Mouse (Mus musculus) liver, embryonic 15.5 days (tissue): Measurements from ENCODE around the gene Slc39a1. TPM values are rescaled to one million over a fixed set of nuclear protein-coding genes. Genes with fewer than 3 reads are reported as not detected.
A peak's percentile ranks its signal among the peaks of the same experiment; 100 is the strongest.

Experiments used
- ATAC-seq: fragments of 200-750 bp; cut with Nextera tagmentation; 2 replicates; pipeline ENCODE4 v1.8.0; 2017; ENCODE audit warnings: moderate number of reproducible peaks, mild to moderate bottlenecking, moderate library complexity; ENCODE audit not compliant: insufficient read depth
- H3K27ac ChIP-seq: fragments of 300-500 bp; sonication (generic); replicated peaks from 2 replicates; pipeline ENCODE4 v1.5.1; 2015; ENCODE audit warnings: mild to moderate bottlenecking, inconsistent platforms
- H3K27me3 ChIP-seq: fragments of 300-500 bp; sonication (generic); 2 replicates; pipeline ENCODE4 v1.6.1; 2015; ENCODE audit warnings: mild to moderate bottlenecking, inconsistent platforms
- H3K36me3 ChIP-seq: fragments of 300-500 bp; sonication (generic); replicated peaks from 2 replicates; pipeline ENCODE4 v1.6.1; 2015; ENCODE audit warnings: moderate library complexity, mild to moderate bottlenecking, inconsistent platforms
- H3K4me1 ChIP-seq: fragments of 300-500 bp; sonication (generic); replicated peaks from 2 replicates; pipeline ENCODE4 v1.6.1; 2015; ENCODE audit warnings: inconsistent platforms
- H3K4me2 ChIP-seq: fragments of 300-500 bp; sonication (generic); 2 replicates; pipeline ENCODE4 v1.6.1; 2015; ENCODE audit warnings: moderate library complexity, mild to moderate bottlenecking, inconsistent platforms
- H3K4me3 ChIP-seq: fragments of 300-500 bp; sonication (generic); replicated peaks from 2 replicates; pipeline ENCODE4 v1.5.1; 2015; ENCODE audit warnings: mild to moderate bottlenecking, inconsistent platforms
- H3K9ac ChIP-seq: fragments of 300-500 bp; sonication (generic); 2 replicates; pipeline ENCODE4 v1.6.1; 2015; ENCODE audit warnings: moderate library complexity, mild to moderate bottlenecking, inconsistent platforms
- H3K9me3 ChIP-seq: fragments of 300-500 bp; sonication (generic); replicated peaks from 2 replicates; pipeline ENCODE4 v1.6.1; 2016; ENCODE audit warnings: inconsistent platforms
- WGBS: fragments of 180-500 bp; shearing (Covaris S2); methylation state at CpG from one replicate; pipeline ENCODE4 v1.1.7; 2015; ENCODE audit warnings: mixed read lengths; ENCODE audit not compliant: insufficient replicate concordance; 5-methylcytosine and 5-hydroxymethylcytosine counted together
- polyA plus RNA-seq: library from polyadenylated mRNA; unstranded; fragments of >200 nt; fragmentation: Nextera tagmentation; extraction: Ambion mirVana; gene quantifications from 2 replicates; pipeline ENCODE4 v1.2.1, GENCODE M21; 2015

Slc39a1 gene
- polyA plus RNA-seq: 27.6 and 28.1 TPM in 2 replicates

DNA sequence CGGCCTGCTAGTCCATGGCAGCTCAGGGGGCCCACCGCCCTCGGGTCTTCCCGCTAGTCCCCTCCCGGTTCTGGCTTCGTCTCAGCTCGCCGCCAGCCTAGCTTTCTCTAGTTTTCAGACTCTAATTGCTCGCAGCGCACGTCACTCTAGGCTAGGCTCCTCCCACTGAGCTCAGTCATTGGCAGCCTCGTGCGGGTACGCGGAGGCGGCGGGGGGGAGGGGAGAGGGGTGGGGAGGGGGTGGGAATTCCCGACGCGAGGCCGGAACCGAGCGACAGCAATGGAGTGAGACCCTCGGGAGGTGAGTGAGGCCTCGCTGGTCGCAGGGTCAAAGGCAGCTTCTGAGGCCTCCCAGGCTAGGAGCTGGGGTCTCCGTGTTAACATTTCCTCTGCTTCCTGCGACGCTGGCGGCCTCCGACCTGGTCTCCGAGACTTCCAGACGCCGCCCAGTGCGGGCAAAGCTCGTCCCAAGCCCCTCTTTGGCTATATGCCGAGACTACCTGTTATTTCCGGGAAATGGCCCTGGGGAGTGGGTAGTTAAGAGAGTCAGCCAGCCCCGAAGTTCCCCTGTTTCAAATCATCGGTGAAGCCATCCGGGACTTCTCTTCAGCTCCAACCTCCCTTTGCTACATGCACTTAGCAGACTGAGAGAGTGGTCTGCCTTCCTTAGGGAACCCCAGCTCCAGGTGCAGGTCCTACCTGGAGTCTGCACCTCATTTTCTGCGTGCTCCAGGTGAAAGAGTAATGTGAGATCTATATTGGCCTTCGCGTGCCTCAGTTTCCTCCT, at the start of gene Slc39a1:
Gene Slc39a1 (plus strand): TSS at position 213 of the 786 bp plus-strand sequence.
- Histone ChIP-seq H3K27ac (peak within 1 kb of the TSS; percentile 79), H3K4me3 (peak within 1 kb of the TSS; percentile 71), H3K9ac (peak within 1 kb of the TSS; percentile 69), H3K4me2 (peak within 1 kb of the TSS; percentile 94), H3K36me3 (peaks cover 15% of the 10 kb centered on the region), H3K9me3 (no peaks in the 10 kb centered on the region), H3K27me3 (no peaks in the 10 kb centered on the region; the same call in 1 of the 2 replicates), H3K4me1 (peaks cover 31% of the 10 kb centered on the region)
- WGBS: under 1% methylated on average over 44 of the region's 44 CpGs
- ATAC-seq: peak; percentile 88

DNA sequence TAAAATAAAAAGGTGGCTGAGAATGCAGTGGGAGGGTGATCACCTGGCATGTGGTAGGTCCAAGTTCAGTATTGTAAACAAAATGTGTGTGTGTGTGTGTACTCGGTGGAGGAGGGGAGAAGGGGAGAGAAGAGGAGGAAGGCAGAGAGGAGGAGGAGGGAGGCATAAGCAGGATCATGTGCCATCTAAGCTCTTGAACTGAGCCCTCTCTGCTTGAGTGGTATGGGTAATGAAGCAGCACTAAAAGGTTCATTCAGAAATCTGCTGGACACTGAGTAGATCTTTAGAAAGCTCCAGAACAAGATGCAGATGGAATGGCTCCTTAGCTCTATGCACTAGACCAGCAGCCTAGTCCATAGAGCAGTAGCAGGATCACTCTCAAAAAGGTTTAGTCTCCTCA, 45.1 kb upstream of the Slc39a1 start:
- Histone ChIP-seq H3K4me3 (no peak overlapping the region), H3K36me3 (peaks cover 9% of the 10 kb centered on the region), H3K9ac (no peak overlapping the region), H3K4me1 (no peaks in the 10 kb centered on the region), H3K27me3 (no peaks in the 10 kb centered on the region), H3K4me2 (no peak overlapping the region), H3K9me3 (no peaks in the 10 kb centered on the region), H3K27ac (no peak overlapping the region)
- ATAC-seq: no peak
- 70% methylated on average over 1 of the region's 1 CpGs for WGBS

DNA sequence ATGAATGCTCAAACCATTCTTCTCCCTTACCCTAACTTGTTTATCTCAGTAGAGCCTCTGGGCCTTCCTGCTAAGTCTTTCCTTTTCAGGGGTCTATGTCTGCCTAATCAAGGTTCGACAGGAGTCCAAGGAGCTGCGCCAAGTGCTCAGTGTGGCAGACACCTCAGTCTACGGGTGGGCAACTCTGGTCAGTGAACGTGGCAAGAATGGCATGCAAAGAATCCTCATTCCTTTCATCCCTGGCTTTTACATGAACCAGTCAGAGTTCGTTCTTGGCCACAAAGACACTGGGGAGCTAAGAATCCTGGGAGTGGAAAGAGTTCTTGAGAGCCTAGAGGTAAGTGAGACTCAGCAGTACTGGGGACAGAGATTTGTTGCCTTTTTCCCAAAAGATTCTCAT, 44.4 kb upstream of the Slc39a1 start:
- Histone ChIP-seq H3K27ac (no peak overlapping the region), H3K4me2 (no peak overlapping the region), H3K4me3 (no peak overlapping the region), H3K9me3 (no peaks in the 10 kb centered on the region), H3K9ac (no peak overlapping the region), H3K27me3 (no peaks in the 10 kb centered on the region), H3K36me3 (peaks cover 16% of the 10 kb centered on the region), H3K4me1 (no peaks in the 10 kb centered on the region)
- ATAC-seq: no peak
- WGBS: 61% methylated on average over 5 of the region's 5 CpGs

DNA sequence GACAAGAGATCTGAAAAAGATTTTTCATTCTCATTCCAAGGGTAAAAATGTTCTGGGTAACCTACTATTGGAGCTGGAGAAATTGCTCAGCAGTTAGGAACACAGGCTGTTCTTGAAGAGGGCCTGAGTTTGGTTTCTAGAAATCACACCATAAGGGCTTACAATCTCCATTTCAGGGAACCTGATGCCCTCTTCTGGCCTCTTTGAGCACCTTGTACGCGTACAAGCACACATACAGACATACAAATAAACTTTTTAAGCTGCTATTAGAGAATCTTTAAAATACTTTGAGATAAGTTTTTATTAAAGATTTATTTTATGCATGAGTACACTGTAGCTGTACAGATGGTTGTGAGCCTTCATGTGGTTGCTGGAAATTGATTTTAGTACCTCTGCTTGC, 43.4 kb upstream of the Slc39a1 start:
- Histone ChIP-seq H3K4me3 (no peak overlapping the region), H3K27ac (no peak overlapping the region), H3K9ac (no peak overlapping the region), H3K9me3 (no peaks in the 10 kb centered on the region), H3K4me2 (no peak overlapping the region), H3K27me3 (no peaks in the 10 kb centered on the region), H3K36me3 (peaks cover 26% of the 10 kb centered on the region), H3K4me1 (no peaks in the 10 kb centered on the region)
- ATAC-seq: no peak
- WGBS: 91% methylated on average over 2 of the region's 2 CpGs

DNA sequence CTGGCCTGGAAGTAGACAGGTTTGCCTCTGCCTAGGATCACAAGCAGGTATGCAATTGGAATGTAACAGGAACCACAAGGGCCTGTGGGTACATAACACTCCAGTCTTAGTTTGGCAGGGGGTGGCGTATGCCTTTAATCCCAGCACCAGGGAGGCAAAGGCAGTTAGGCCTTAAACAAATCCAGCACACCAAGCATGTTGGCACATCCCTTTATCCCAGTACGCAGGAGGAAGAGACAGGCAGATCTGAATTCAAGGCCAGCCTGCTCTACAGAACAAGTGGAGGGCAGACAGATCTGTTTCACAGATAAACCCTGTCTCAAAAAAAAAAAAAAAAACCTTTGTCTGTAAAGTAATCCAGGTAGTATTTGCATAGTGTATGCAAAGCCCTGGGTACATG, 39.3 kb upstream of the Slc39a1 start:
- WGBS: 75% methylated on average over 2 of the region's 2 CpGs
- H3K4me3 ChIP-seq: no peak overlapping the region
- no peak overlapping the region for H3K4me2 ChIP-seq
- peaks cover 56% of the 10 kb centered on the region for H3K36me3 ChIP-seq
- H3K9me3 ChIP-seq: no peaks in the 10 kb centered on the region
- no peak for ATAC-seq
- H3K27ac ChIP-seq: no peak overlapping the region
- H3K9ac ChIP-seq: no peak overlapping the region
- H3K27me3 ChIP-seq: no peaks in the 10 kb centered on the region
- peaks cover 27% of the 10 kb centered on the region for H3K4me1 ChIP-seq

DNA sequence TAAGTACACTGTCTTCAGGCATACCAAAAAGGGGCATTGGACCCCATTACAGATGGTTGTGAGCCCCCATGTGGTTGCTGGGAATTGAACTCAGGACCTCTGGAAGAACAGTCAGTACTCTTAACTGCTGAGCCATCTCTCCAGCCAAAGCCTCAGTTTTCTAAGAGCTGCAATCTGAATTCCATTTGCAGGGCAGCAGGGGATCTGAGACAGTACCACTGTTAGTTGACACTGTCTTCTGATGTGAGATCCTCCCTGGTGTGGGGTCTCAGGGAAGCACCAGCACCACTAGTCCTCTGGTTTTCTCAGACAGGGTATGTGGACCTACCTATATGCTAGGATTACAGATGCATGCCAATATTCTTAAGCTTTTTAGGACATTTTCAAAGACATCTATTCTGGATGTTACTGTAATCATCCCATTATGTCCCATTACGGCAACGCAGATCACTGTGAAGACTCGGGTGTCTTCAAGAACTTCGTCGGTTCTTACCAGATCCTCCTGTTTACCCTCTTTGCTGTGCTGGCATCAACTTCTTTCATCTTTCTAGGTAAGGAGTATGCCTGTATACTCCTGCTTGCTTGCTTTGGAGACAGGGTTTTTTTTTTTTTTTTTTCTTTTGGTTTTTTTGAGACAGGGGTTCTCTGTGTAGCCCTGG, 37.9 kb upstream of the Slc39a1 start:
- 86% methylated on average over 5 of the region's 5 CpGs for WGBS
- no peaks in the 10 kb centered on the region for H3K27me3 ChIP-seq
- no peak overlapping the region for H3K4me3 ChIP-seq
- ATAC-seq: no peak
- H3K4me1 ChIP-seq: peaks cover 33% of the 10 kb centered on the region
- no peak overlapping the region for H3K9ac ChIP-seq
- peaks cover 56% of the 10 kb centered on the region for H3K36me3 ChIP-seq
- no peak overlapping the region for H3K4me2 ChIP-seq
- no peak overlapping the region for H3K27ac ChIP-seq
- no peaks in the 10 kb centered on the region for H3K9me3 ChIP-seq

GRCm38 (mm10) chr3:90211475-90212398, 36.2 kb upstream of the Slc39a1 start:
- H3K4me3 ChIP-seq: peak overlapping the region; percentile 70
- 38% methylated on average over 13 of the region's 13 CpGs for WGBS
- peaks cover 56% of the 10 kb centered on the region for H3K36me3 ChIP-seq
- H3K9me3 ChIP-seq: no peaks in the 10 kb centered on the region
- peak overlapping the region; percentile 72 for H3K9ac ChIP-seq
- H3K4me2 ChIP-seq: peak overlapping the region; percentile 87
- peaks cover 33% of the 10 kb centered on the region for H3K4me1 ChIP-seq
- no peak for ATAC-seq
- no peaks in the 10 kb centered on the region for H3K27me3 ChIP-seq
- H3K27ac ChIP-seq: peak overlapping the region; percentile 24; the same call in 1 of the 2 replicates

DNA sequence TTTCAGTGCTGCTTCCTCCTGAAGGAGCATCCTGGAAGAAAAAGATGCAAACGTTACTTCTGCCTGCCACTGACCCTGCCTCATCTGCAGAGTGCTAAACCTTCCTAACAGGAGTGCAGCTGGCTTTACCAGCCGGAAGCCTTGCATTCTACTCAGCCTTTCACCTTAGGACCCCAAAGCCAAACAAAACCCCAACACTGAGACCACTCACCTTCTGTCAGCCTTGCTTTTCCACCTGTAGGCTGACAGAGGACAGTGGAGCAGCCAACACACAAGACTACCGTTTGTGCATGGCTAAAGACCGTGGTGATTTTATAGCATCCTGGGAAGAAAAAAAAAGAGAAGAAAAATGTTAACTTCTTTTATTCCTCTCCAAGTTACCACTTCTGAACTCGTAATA, 35.2 kb upstream of the Slc39a1 start:
- Histone ChIP-seq H3K4me2 (peak overlapping the region; percentile 87), H3K9me3 (no peaks in the 10 kb centered on the region), H3K9ac (peak overlapping the region; percentile 72), H3K4me1 (peaks cover 33% of the 10 kb centered on the region), H3K27me3 (no peaks in the 10 kb centered on the region; the same call in 1 of the 2 replicates), H3K27ac (peak overlapping the region; percentile 89), H3K4me3 (peak overlapping the region; percentile 70), H3K36me3 (peaks cover 49% of the 10 kb centered on the region)
- 3% methylated on average over 5 of the region's 5 CpGs for WGBS
- no peak for ATAC-seq

DNA sequence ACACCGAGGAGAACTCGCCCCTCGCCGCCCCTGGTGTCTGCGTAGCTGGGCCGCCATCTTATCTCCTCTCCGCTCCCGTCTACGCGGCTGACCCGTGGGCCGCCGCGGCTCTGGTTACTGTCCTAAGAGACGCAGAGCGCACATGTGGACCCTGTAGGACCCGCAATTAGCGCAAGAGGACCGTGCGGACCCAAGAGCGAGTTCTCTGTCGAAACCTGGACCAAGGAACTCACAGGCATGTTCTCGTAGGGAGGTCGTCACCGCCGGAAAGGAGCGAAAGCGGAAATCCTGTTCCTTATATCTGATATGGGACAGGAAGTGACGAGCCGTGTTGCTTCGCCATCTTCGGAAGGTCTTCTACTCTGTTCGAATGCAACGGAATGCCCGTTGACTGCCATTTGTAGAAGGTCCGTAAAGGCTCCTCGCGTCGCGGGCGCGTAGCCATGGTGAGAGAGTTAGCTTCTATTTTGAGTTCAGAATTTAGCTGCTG, 34.5 kb upstream of the Slc39a1 start, which contains the start of the genes Rps27 and Rab13:
Gene Rps27 (minus strand): TSS at position 275 of the 490 bp plus-strand sequence.
Gene Rab13 (plus strand): TSS at position 319 of the 490 bp plus-strand sequence.
- no peaks in the 10 kb centered on the region; the same call in 1 of the 2 replicates for H3K27me3 ChIP-seq
- peak within 1 kb of the TSS; percentile 87 for H3K4me2 ChIP-seq
- peak within 1 kb of the TSS; percentile 72 for H3K9ac ChIP-seq
- no peaks in the 10 kb centered on the region for H3K9me3 ChIP-seq
- ATAC-seq: peak; percentile 93
- under 1% methylated on average over 42 of the region's 42 CpGs for WGBS
- peak within 1 kb of the TSS; percentile 70 for H3K4me3 ChIP-seq
- H3K27ac ChIP-seq: peak within 1 kb of the TSS; percentile 89
- H3K36me3 ChIP-seq: peaks cover 42% of the 10 kb centered on the region
- H3K4me1 ChIP-seq: peaks cover 33% of the 10 kb centered on the region

DNA sequence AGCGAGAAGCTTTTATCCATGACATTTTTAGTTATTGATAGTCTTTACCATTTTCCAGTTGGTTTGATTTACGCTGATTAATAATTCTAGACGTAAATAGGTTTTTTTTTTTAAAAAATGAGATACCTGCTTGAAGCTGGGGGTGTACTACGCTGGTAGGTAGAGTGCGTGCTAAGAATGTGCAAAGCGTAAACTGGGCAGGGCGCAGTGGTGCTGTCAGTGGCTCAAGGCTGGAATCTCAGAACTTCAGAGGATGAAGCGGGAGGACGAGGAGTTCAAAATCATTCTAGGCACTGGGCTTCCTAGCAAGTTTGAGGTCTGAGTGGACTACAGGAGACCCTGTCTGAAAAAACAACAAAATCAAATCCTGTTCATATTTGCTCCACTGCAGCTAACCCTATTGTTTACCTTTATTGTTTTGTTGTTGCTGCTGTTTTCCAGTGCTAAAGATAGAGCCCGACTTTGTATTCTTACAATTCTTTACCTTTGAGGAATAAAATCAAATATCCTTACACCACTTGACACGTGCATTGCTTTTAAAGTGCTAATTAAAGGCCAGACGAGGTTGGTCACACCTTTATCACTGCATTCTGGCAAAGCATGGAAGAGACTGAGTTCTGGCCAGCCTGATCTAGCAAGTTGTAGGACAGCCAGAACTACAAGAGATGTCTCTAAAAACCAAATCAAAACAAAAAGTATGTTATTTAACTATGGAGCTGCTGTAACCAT, 33.9 kb upstream of the Slc39a1 start:
- no peaks in the 10 kb centered on the region for H3K9me3 ChIP-seq
- H3K27me3 ChIP-seq: no peaks in the 10 kb centered on the region; the same call in 1 of the 2 replicates
- peaks cover 33% of the 10 kb centered on the region for H3K4me1 ChIP-seq
- H3K9ac ChIP-seq: peak overlapping the region; percentile 72; the same call in 1 of the 2 replicates
- H3K36me3 ChIP-seq: peaks cover 35% of the 10 kb centered on the region
- WGBS: 15% methylated on average over 12 of the region's 12 CpGs
- peak overlapping the region; percentile 70 for H3K4me3 ChIP-seq
- 0 out of 2 replicates have a peak, but pooled peaks have one; percentile 32 for ATAC-seq
- H3K27ac ChIP-seq: peak overlapping the region; percentile 35; the same call in 1 of the 2 replicates
- peak overlapping the region; percentile 87 for H3K4me2 ChIP-seq
